Mouse (Mus musculus): ENCODE data around the gene Cyp2c66. TPM values are rescaled to one million over a fixed set of nuclear protein-coding genes. Genes with fewer than 3 reads are reported as not detected.
"Not testable (repeated sequence)": the region's sequence is repeated elsewhere in the genome, so short reads cannot be mapped to it uniquely, and the experiment has no call there.

Gene Cyp2c66
- not detected in 2 replicates for polyA plus RNA-seq (2015; fragmentation: Nextera tagmentation; extraction: Ambion mirVana)

DNA sequence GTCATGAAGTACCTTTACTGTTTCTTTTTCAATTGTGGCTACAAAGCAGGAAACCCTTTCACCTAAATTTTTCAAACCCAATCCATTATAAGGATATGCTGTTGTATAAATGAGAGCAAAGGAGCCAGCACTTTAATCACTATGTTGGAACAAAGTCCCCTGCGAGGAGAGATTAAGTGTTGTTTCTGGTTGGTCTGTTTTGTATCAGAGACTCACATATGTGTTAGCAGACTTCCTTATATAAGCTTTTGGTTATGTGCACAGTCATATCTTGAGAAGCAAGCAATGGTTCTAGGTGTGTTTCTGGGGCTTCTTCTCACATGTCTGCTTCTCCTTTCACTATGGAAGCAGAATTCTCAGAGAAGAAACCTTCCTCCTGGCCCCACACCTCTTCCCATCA lies at the start of gene Cyp2c66:
Gene Cyp2c66 (plus strand): TSS at position 255 of the 400 bp plus-strand sequence.
- WGBS, result 79% methylated on average over 1 of the region's 1 CpGs
- H3K36me3 ChIP-seq, result no peaks in the 10 kb centered on the region
- ATAC-seq (ENCODE audit: insufficient number of reproducible peaks, insufficient read depth, low FRiP score, low TSS enrichment, low read depth), result no peak
- H3K9ac ChIP-seq, result no peak within 1 kb of the TSS
- no peaks in the 10 kb centered on the region for H3K27me3 ChIP-seq
- H3K4me3 ChIP-seq, result no peak within 1 kb of the TSS
- no peaks in the 10 kb centered on the region for H3K9me3 ChIP-seq
- no peak within 1 kb of the TSS for H3K4me2 ChIP-seq
- H3K4me1 ChIP-seq, result no peaks in the 10 kb centered on the region
- no peak within 1 kb of the TSS for H3K27ac ChIP-seq

DNA sequence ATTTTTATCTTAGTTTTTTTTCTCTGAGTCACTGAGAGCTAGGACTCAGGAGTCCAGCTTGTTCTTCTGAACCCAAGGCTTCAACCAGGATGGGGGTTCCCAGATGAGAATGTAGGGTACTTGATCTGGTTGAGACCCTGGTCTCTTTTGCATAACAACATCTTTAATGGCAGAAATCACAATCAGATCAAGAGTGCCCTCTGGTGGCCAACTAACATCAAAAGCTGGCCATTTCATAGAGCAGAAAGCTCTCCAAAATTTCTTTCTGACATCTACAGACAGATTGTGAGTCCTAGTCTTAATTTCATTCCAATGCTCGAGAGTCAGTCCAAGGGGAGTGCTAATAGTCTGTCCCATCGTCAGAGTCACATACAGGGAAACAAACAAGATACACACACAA lies 14.9 kb upstream of the Cyp2c66 start:
- 74% methylated on average over 2 of the region's 2 CpGs for WGBS

DNA sequence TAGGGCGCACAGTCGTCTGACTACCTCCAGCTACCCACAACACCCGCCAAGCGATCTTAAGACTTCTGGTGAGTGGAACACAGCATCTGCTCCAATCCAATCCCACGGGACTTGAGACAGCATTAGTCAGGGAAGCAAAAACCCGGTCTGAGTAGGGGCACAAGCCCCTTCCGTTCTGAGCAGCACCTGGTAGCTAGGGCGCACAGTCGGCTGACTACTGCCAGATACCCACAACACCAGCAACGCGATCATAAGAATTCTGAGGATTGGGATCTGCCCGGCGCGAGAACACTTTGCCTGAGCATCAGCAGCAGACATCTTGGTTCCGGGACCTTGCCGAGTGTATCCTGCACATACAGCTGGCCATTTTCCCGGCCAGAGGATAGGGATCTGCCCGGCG lies 43.1 kb downstream of the Cyp2c66 start:
- 82% methylated on average over 19 of the region's 19 CpGs for WGBS
- not testable (repeated sequence) for ATAC-seq (ENCODE audit: insufficient number of reproducible peaks, insufficient read depth, low FRiP score, low TSS enrichment, low read depth); H3K36me3 ChIP-seq; H3K27ac ChIP-seq; H3K4me3 ChIP-seq; H3K27me3 ChIP-seq; H3K4me2 ChIP-seq; H3K4me1 ChIP-seq; H3K9ac ChIP-seq; H3K9me3 ChIP-seq

More for the DNA sequence above, 14.9 kb upstream of the Cyp2c66 start:
- not testable (repeated sequence) for H3K27me3 ChIP-seq; H3K27ac ChIP-seq; H3K4me1 ChIP-seq; H3K4me3 ChIP-seq; ATAC-seq (ENCODE audit: insufficient number of reproducible peaks, insufficient read depth, low FRiP score, low TSS enrichment, low read depth); H3K9ac ChIP-seq; H3K4me2 ChIP-seq; H3K36me3 ChIP-seq; H3K9me3 ChIP-seq

Other genes starting within 250 kb of the Cyp2c66 start
- 54.2 and 58.3 TPM in 2 replicates for gene Hells, start 183.0 kb upstream of the Cyp2c66 start, polyA plus RNA-seq (2015; fragmentation: Nextera tagmentation; extraction: Ambion mirVana)
- gene Cyp2c55, start 106.9 kb upstream of the Cyp2c66 start, polyA plus RNA-seq (2015; fragmentation: Nextera tagmentation; extraction: Ambion mirVana), result 0.43 TPM in 1 of 2 replicates, not detected in the other
- gene Cyp2c65, start 52.9 kb upstream of the Cyp2c66 start, polyA plus RNA-seq (2015; fragmentation: Nextera tagmentation; extraction: Ambion mirVana), result 0.18 TPM in 1 of 2 replicates, not detected in the other
- not detected in 2 replicates for gene Cyp2c29, start 155.5 kb downstream of the Cyp2c66 start, polyA plus RNA-seq (2015; fragmentation: Nextera tagmentation; extraction: Ambion mirVana)